Mouse (Mus musculus): ENCODE data around the gene Fig4. TPM values are rescaled to one million over a fixed set of nuclear protein-coding genes. Genes with fewer than 3 reads are reported as not detected.

The Fig4 gene
- polyA plus RNA-seq, 1 experiment from 2014 or later: 15.5 TPM

DNA sequence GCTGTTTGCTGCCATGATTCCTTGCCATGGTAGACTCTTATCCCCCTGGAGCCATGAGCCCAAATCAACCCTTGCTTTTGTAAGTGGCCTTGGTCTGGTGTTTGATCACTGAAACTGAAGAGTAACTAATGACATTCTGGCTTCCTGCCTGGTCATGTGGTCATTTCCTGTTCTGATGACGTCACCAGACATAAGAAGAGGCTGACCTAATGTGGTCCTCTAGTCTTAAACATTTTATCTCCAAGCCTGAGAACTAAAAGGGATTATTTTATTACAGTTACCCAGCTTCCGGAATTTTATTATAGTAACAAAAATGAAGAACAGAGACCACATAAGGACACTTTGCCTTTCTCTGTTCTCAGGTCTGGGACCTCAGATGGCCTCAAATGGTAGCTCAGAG, 140.0 kb downstream of the Fig4 start:
- H3K4me3 ChIP-seq (replicated peaks): no peak overlapping the region
- no peak overlapping the region for H3K27ac ChIP-seq (replicated peaks)
- no peaks in the 10 kb centered on the region for H3K36me3 ChIP-seq
- 70% methylated on average over 2 of the region's 2 CpGs for WGBS
- H3K4me2 ChIP-seq (replicated peaks): no peak overlapping the region
- no peaks in the 10 kb centered on the region for H3K9me3 ChIP-seq (replicated peaks)
- H3K9ac ChIP-seq: no peak overlapping the region
- no peak for ATAC-seq (ENCODE audit: insufficient number of reproducible peaks, low FRiP score, low TSS enrichment, low read depth)
- H3K4me1 ChIP-seq: no peaks in the 10 kb centered on the region
- no peaks in the 10 kb centered on the region for H3K27me3 ChIP-seq

DNA sequence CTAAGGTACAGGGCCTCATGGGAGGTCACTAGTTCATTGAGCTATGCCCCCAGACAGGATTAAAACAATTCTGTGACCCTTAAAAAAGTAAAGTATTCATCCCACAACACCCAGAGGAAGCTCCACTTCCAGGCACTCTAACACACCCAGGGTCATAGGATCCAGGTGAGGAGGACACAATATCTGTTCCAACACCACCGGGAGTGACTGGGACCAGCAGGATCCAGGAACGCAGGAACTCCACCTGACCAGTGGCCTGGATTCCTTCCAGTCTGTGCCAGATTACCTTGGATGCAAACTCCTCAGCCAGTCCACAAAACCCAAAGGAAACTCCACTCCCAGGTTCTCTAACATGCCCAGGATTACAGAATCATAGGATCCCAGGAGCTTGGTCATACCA, 145.8 kb downstream of the Fig4 start:
- no peak overlapping the region for H3K4me2 ChIP-seq (replicated peaks)
- no peaks in the 10 kb centered on the region for H3K4me1 ChIP-seq
- WGBS: 79% methylated on average over 2 of the region's 2 CpGs
- no peak overlapping the region for H3K27ac ChIP-seq (replicated peaks)
- H3K9me3 ChIP-seq (replicated peaks): no peaks in the 10 kb centered on the region
- no peak for ATAC-seq (ENCODE audit: insufficient number of reproducible peaks, low FRiP score, low TSS enrichment, low read depth)
- H3K4me3 ChIP-seq (replicated peaks): no peak overlapping the region
- H3K9ac ChIP-seq: no peak overlapping the region
- no peaks in the 10 kb centered on the region for H3K27me3 ChIP-seq
- H3K36me3 ChIP-seq: no peaks in the 10 kb centered on the region

DNA sequence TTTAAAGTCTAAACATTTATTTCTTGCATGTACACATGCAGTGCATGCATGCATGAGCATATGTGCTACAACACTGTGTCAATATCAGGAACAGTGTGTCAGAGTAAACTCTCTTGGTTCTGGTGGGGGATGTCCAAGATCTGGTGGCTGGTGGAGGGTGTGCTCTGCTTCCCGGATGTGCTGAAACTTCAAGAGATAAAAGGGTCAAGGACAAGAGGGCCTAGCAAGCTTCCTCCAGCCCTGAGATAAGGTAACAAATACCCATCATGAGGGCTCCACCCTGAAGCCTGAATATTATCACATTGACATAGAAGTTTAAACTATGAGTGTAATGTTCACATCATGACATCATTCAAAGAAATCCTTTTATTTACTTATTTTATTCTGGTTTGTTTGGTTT, 146.4 kb downstream of the Fig4 start:
- WGBS: 81% methylated on average over 1 of the region's 1 CpGs
- H3K27ac ChIP-seq (replicated peaks): no peak overlapping the region
- no peaks in the 10 kb centered on the region for H3K27me3 ChIP-seq
- no peak overlapping the region for H3K9ac ChIP-seq
- H3K36me3 ChIP-seq: no peaks in the 10 kb centered on the region
- ATAC-seq (ENCODE audit: insufficient number of reproducible peaks, low FRiP score, low TSS enrichment, low read depth): no peak
- H3K4me3 ChIP-seq (replicated peaks): no peak overlapping the region
- H3K4me2 ChIP-seq (replicated peaks): no peak overlapping the region
- no peaks in the 10 kb centered on the region for H3K9me3 ChIP-seq (replicated peaks)
- H3K4me1 ChIP-seq: no peaks in the 10 kb centered on the region

DNA sequence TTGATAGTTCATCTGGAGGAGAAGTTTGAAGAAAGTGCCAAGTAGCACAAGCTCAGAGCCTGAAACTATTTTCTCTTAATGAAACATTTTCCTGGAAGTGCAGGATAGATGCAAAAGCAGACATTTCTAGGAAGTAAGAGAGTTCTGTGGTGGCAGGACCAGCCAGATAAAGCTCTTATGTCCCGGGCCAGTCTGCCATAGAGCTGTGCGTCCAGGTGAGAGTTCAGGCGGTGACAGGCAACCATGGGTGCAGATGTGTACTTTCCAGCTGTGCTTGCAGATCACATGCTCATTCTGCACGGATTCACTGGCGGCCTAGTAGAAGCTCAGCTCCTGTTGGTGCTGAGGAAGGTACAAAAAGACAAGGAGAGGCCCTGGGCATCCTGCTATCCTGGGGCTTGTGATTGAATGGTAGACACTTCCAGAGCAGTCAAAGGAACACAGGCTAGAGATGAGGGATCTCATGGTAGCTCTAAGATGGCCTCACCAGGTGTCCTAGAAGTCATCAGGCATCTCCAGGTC, 149.8 kb downstream of the Fig4 start:
- no peaks in the 10 kb centered on the region for H3K4me1 ChIP-seq
- no peaks in the 10 kb centered on the region for H3K27me3 ChIP-seq
- no peak overlapping the region for H3K9ac ChIP-seq
- 89% methylated on average over 5 of the region's 5 CpGs for WGBS
- H3K4me2 ChIP-seq (replicated peaks): no peak overlapping the region
- no peaks in the 10 kb centered on the region for H3K9me3 ChIP-seq (replicated peaks)
- H3K4me3 ChIP-seq (replicated peaks): no peak overlapping the region
- H3K27ac ChIP-seq (replicated peaks): no peak overlapping the region
- no peaks in the 10 kb centered on the region for H3K36me3 ChIP-seq
- ATAC-seq (ENCODE audit: insufficient number of reproducible peaks, low FRiP score, low TSS enrichment, low read depth): no peak

DNA sequence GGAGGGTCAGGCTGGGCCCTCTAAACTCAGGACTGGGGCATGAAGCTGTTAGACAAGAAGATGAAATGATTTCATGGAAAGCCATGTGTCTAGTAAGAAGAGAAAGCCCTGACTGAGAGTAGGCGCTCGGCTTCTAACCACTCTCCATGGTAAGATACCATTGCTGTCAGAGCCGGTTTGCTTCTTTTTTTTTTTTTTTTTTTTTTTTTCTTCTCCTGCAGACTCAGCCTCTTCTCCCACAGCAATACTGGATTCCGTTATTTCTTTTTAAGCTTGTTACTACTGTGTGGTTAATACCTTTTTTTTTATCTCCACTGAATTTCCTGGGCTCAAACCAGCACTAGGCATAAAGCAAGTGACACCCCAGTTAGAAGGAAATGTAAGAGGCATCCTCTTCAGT, 151.2 kb downstream of the Fig4 start:
- no peaks in the 10 kb centered on the region for H3K27me3 ChIP-seq

DNA sequence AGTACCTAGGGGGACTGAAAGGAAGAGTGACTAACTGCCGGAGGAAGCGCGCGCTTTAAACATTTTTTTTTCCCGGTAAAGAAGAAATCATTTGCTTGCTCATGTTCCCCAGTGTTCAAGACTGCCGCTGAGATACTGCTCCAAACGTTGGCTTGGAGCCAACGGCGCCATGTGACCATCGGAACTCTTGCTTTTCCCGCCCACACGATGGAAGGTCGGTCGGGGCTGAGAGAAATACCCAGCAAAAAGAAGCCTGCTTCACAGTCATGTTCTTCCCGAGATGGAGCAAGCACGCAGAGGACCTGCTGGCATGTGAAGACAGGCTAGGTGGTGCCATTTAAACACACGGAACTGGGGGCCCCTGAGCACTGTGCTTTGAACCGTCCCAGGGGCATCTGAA, 151.6 kb downstream of the Fig4 start:
- 63% methylated on average over 18 of the region's 18 CpGs for WGBS
- no peaks in the 10 kb centered on the region for H3K36me3 ChIP-seq
- ATAC-seq (ENCODE audit: insufficient number of reproducible peaks, low FRiP score, low TSS enrichment, low read depth): no peak
- H3K4me2 ChIP-seq (replicated peaks): 0 out of 2 replicates have a peak overlapping the region, but pooled peaks have one; percentile 0
- H3K4me1 ChIP-seq: no peaks in the 10 kb centered on the region
- H3K9me3 ChIP-seq (replicated peaks): no peaks in the 10 kb centered on the region
- H3K9ac ChIP-seq: no peak overlapping the region
- no peaks in the 10 kb centered on the region for H3K27me3 ChIP-seq
- H3K27ac ChIP-seq (replicated peaks): no peak overlapping the region
- no peak overlapping the region for H3K4me3 ChIP-seq (replicated peaks)

More for the DNA sequence above, 151.2 kb downstream of the Fig4 start:
- Histone ChIP-seq H3K27ac (replicated peaks) (no peak overlapping the region), H3K36me3 (no peaks in the 10 kb centered on the region), H3K9me3 (replicated peaks) (no peaks in the 10 kb centered on the region), H3K9ac (no peak overlapping the region), H3K4me2 (replicated peaks) (no peak overlapping the region), H3K4me1 (no peaks in the 10 kb centered on the region), H3K4me3 (replicated peaks) (no peak overlapping the region)
- no peak for ATAC-seq (ENCODE audit: insufficient number of reproducible peaks, low FRiP score, low TSS enrichment, low read depth)
- WGBS: 54% methylated on average over 4 of the region's 4 CpGs

DNA sequence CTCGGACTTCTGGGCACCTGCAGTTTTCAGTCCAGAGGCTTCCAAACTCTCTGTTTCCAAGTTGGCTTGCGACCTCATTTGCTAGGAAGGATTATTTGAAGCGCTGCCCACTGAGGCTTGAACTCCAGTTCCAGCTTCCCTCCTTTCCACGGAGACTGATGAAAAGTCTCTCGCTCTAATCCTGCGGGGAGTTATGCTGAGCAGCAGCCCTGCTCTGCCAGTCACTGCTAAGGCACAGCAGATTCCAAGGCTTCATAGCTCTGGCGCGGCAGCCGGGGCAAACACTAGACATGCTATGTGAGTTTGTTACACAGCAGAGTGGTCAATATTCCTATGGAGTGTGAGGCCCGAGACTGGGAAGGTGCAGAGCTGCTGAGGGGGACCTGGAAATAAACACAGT, 152.0 kb downstream of the Fig4 start:
- Histone ChIP-seq H3K9ac (no peak overlapping the region), H3K4me2 (replicated peaks) (no peak overlapping the region), H3K4me3 (replicated peaks) (no peak overlapping the region), H3K27ac (replicated peaks) (no peak overlapping the region), H3K27me3 (no peaks in the 10 kb centered on the region), H3K9me3 (replicated peaks) (no peaks in the 10 kb centered on the region), H3K36me3 (no peaks in the 10 kb centered on the region), H3K4me1 (no peaks in the 10 kb centered on the region)
- 68% methylated on average over 10 of the region's 10 CpGs for WGBS
- ATAC-seq (ENCODE audit: insufficient number of reproducible peaks, low FRiP score, low TSS enrichment, low read depth): no peak

DNA sequence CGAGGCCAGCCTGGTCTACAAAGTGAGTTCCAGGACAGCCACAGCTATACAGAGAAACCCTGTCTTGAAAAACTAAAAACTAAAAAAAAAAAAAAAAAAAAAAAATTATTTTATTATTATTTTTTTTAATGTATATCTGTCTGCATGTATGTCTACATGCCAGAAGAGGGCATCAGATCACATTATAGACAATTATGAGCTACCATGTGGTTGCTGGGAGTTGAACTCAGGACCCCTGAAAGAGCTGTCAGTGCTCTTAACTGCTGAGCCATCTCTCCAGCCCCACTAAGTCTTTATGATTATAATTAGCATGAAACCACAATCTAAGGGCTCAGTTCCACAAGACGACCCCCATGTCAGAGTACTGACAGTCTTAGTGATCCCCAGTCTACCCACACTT, 152.6 kb downstream of the Fig4 start:
- ATAC-seq (ENCODE audit: insufficient number of reproducible peaks, low FRiP score, low TSS enrichment, low read depth): no peak
- no peak overlapping the region for H3K4me2 ChIP-seq (replicated peaks)
- no peaks in the 10 kb centered on the region for H3K36me3 ChIP-seq
- H3K27ac ChIP-seq (replicated peaks): no peak overlapping the region
- H3K4me1 ChIP-seq: no peaks in the 10 kb centered on the region
- H3K9me3 ChIP-seq (replicated peaks): no peaks in the 10 kb centered on the region
- no peak overlapping the region for H3K4me3 ChIP-seq (replicated peaks)
- no peaks in the 10 kb centered on the region for H3K27me3 ChIP-seq
- no peak overlapping the region for H3K9ac ChIP-seq
- WGBS: 71% methylated on average over 2 of the region's 2 CpGs

DNA sequence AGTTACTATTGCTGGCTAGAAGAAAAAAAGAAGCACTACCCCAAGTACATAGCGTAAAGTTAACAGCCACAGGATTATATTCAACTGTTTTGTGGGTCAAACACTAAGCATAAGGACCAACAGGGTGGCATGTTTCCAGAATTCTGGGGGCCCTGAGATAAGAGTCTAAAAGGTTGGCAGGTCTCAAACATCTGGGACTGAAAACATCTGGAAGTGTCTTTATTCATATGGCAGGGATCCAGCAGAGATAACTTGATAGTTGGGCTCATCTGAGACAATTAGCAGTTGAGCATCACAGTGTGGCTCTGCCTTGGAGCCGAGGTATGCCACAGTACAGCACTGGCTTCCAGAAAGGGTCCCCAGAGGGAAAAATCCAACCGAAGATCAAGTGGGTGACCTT, 153.8 kb downstream of the Fig4 start:
- Histone ChIP-seq H3K4me3 (replicated peaks) (no peak overlapping the region), H3K36me3 (no peaks in the 10 kb centered on the region), H3K4me2 (replicated peaks) (no peak overlapping the region), H3K27ac (replicated peaks) (no peak overlapping the region), H3K27me3 (no peaks in the 10 kb centered on the region), H3K9me3 (replicated peaks) (no peaks in the 10 kb centered on the region), H3K9ac (no peak overlapping the region), H3K4me1 (no peaks in the 10 kb centered on the region)
- no peak for ATAC-seq (ENCODE audit: insufficient number of reproducible peaks, low FRiP score, low TSS enrichment, low read depth)
- 67% methylated on average over 3 of the region's 3 CpGs for WGBS

DNA sequence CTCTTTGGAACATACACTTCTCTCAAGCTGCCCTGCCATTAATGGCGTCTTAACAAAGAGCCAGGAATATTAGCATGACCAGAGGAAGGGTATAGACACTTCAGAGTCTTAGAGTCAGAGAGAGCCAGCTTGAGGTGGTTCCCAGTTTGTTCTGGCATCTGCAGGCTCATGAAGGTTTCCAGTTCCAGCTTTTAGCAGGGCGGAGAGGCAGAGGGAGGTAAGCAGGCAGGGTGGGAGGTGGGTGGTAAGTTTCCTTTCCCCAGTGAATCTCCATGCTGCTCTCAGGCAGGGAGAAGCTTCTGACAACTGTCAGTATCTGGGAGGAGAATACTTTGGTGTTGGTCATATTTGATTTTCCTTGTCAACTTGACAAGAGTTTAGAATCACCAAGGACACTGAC, 156.9 kb downstream of the Fig4 start:
- Histone ChIP-seq H3K9ac (no peak overlapping the region), H3K4me3 (replicated peaks) (no peak overlapping the region), H3K27ac (replicated peaks) (no peak overlapping the region), H3K4me1 (no peaks in the 10 kb centered on the region), H3K9me3 (replicated peaks) (no peaks in the 10 kb centered on the region), H3K36me3 (no peaks in the 10 kb centered on the region), H3K27me3 (no peaks in the 10 kb centered on the region), H3K4me2 (replicated peaks) (no peak overlapping the region)
- 62% methylated on average over 2 of the region's 2 CpGs for WGBS
- no peak for ATAC-seq (ENCODE audit: insufficient number of reproducible peaks, low FRiP score, low TSS enrichment, low read depth)
